Mouse (Mus musculus): ENCODE measurements around the gene AU021092.

The AU021092 gene

GRCm38 (mm10) chr16:5216686-5217085, 5.4 kb downstream of the AU021092 start:
- DNase-seq (ENCODE audit: extremely low read depth, low read depth, low spot score): no peak

- DNase-seq (ENCODE audit: extremely low read depth, low read depth, low spot score): no peak
Measured at GRCm38 (mm10) chr16:5214126-5214525, 8.0 kb downstream of the AU021092 start.

GRCm38 (mm10) chr16:5212150-5212549, 9.9 kb downstream of the AU021092 start:
- DNase-seq (ENCODE audit: extremely low read depth, low read depth, low spot score): no peak

GRCm38 (mm10) chr16:5210365-5210764, 11.7 kb downstream of the AU021092 start:
- DNase-seq (ENCODE audit: extremely low read depth, low read depth, low spot score): no peak

- no peak for DNase-seq (ENCODE audit: extremely low read depth, low read depth, low spot score)
Measured at GRCm38 (mm10) chr16:5206051-5206450, 16.0 kb downstream of the AU021092 start.

GRCm38 (mm10) chr16:5205431-5205970, 16.6 kb downstream of the AU021092 start:
- no peak for DNase-seq (ENCODE audit: extremely low read depth, low read depth, low spot score)

GRCm38 (mm10) chr16:5203668-5204433, 18.2 kb downstream of the AU021092 start, which contains the start of gene Nagpa:
Nagpa (minus strand) TSS chr16:5204012.
- DNase-seq (ENCODE audit: extremely low read depth, low read depth, low spot score): no peak

GRCm38 (mm10) chr16:5203200-5203599, 18.9 kb downstream of the AU021092 start:
- DNase-seq (ENCODE audit: extremely low read depth, low read depth, low spot score): no peak

- DNase-seq (ENCODE audit: extremely low read depth, low read depth, low spot score): no peak
Measured at GRCm38 (mm10) chr16:5202681-5203080, 19.4 kb downstream of the AU021092 start.

GRCm38 (mm10) chr16:5195080-5195479, 27.0 kb downstream of the AU021092 start:
- no peak for DNase-seq (ENCODE audit: extremely low read depth, low read depth, low spot score)

GRCm38 (mm10) chr16:5186234-5186633, 35.9 kb downstream of the AU021092 start:
- no peak for DNase-seq (ENCODE audit: extremely low read depth, low read depth, low spot score)

- no peak for DNase-seq (ENCODE audit: extremely low read depth, low read depth, low spot score)
Measured at GRCm38 (mm10) chr16:5185691-5186090, 36.4 kb downstream of the AU021092 start.

- no peak for DNase-seq (ENCODE audit: extremely low read depth, low read depth, low spot score)
Measured at GRCm38 (mm10) chr16:5184956-5185355, 37.1 kb downstream of the AU021092 start.

- no peak for DNase-seq (ENCODE audit: extremely low read depth, low read depth, low spot score)
Measured at GRCm38 (mm10) chr16:5184101-5184500, 38.0 kb downstream of the AU021092 start.

- no peak for DNase-seq (ENCODE audit: extremely low read depth, low read depth, low spot score)
Measured at GRCm38 (mm10) chr16:5183310-5183975, 38.7 kb downstream of the AU021092 start.

GRCm38 (mm10) chr16:5172636-5173035, 49.5 kb downstream of the AU021092 start:
- no peak for DNase-seq (ENCODE audit: extremely low read depth, low read depth, low spot score)

- no peak for DNase-seq (ENCODE audit: extremely low read depth, low read depth, low spot score)
Measured at GRCm38 (mm10) chr16:5168829-5169228, 53.3 kb downstream of the AU021092 start.

- no peak for DNase-seq (ENCODE audit: extremely low read depth, low read depth, low spot score)
Measured at GRCm38 (mm10) chr16:5168038-5168437, 54.1 kb downstream of the AU021092 start.

- no peak for DNase-seq (ENCODE audit: extremely low read depth, low read depth, low spot score)
Measured at GRCm38 (mm10) chr16:5164327-5164726, 57.8 kb downstream of the AU021092 start.
